9 mouse cellular contexts compared by ENCODE assay signal in genomic region chr17:55963171-55963570, GRCm38 (mm10). TPM values are rescaled to one million over a fixed set of nuclear protein-coding genes. Genes with fewer than 3 reads are reported as not detected.
A peak's percentile ranks its signal among the peaks of the same experiment; 100 is the strongest.
DNase-seq lines count a peak whose midpoint lies in the region; ATAC-seq and TF ChIP-seq lines count a peak whose summit lies in the region.
"Had no signal": no experiment of that assay in that cellular context is flagged by ENCODE, and none has a peak within 500 bp of the region (broad histone marks: within the 10 kb centered on the region; RNA-seq: fewer than 3 reads in every experiment).

No protein-coding gene starts in this region.

- no peak overlapping the region for H3K27ac ChIP-seq in left cerebral cortex, adult 2 months
- H3K27ac ChIP-seq: stomach, embryonic 15.5 days had no signal

- peak; percentile 61 for ATAC-seq in granulocyte monocyte progenitor cell, adult 5-6 weeks (replicated peaks; ENCODE audit: poor library complexity, severe bottlenecking)

- intact Hi-C loops in left cerebral cortex, adult 2 months (cut with DNase I), result no loop called here

- no peak overlapping the region for H3K4me3 ChIP-seq in left cerebral cortex, adult 2 months
- H3K4me3 ChIP-seq: stomach, embryonic 15.5 days had no signal

- TF ChIP-seq CTCF in left cerebral cortex, adult 2 months (IDR thresholded peaks at IDR 0.05), result no peak

- peak; percentile 36 to 41 for DNase-seq in adrenal gland, postnatal 36 days
- no peak for DNase-seq in adrenal gland, adult (ENCODE audit: inconsistent age in 2 of 2, low spot score in 1 of 2)
- DNase-seq in left cerebral cortex, adult 2 months (ENCODE audit: extremely low spot score in 1 of 2, low spot score in 2 of 2), result peak; percentile 7 to 8
- no peak for DNase-seq in left cerebral cortex, adult 9 months (ENCODE audit: low spot score in 2 of 2)
- DNase-seq in 416B (ENCODE audit: low read depth), result peak; percentile 78
- no peak for DNase-seq in kidney, adult 9 months
- DNase-seq in retina, postnatal 1 day, result no peak

RNA-seq across cellular contexts. Expression of gene Yju2, which starts 4.3 kb away (rescaled TPM):
- 10 to 100 TPM; 13.1 to 15.8 TPM for total RNA-seq in adrenal gland, postnatal 36 days (2021)
- total RNA-seq in left cerebral cortex, adult 2 months (2021), result 10 to 100 TPM; 16.4 to 17.4 TPM
- total RNA-seq in granulocyte monocyte progenitor cell, adult 5-6 weeks (2014; fragmentation: Nextera tagmentation), result 15.1 and 15.4 TPM in 2 replicates
- total RNA-seq in granulocyte monocyte progenitor cell, adult 5-6 weeks (2017), result 17.2 and 30.9 TPM in 2 replicates

RNA-seq across cellular contexts. Expression of gene Shd, which starts 7.1 kb away (rescaled TPM):
- total RNA-seq in adrenal gland, postnatal 36 days (2021), result under 1 TPM; 0.50 to 0.99 TPM
- 10 to 100 TPM; 36.7 to 40.1 TPM for total RNA-seq in left cerebral cortex, adult 2 months (2021)
- total RNA-seq in granulocyte monocyte progenitor cell, adult 5-6 weeks (2014; fragmentation: Nextera tagmentation), result 1.6 TPM in 1 of 2 replicates, not detected in the other
- not detected in 2 replicates for total RNA-seq in granulocyte monocyte progenitor cell, adult 5-6 weeks (2017)

RNA-seq across cellular contexts. Expression of gene Ebi3, which starts 10.7 kb away (rescaled TPM):
- 1 to 10 TPM; 1.1 to 1.5 TPM for total RNA-seq in adrenal gland, postnatal 36 days (2021)
- 1 to 10 TPM; 1.2 to 1.4 TPM for total RNA-seq in left cerebral cortex, adult 2 months (2021)
- total RNA-seq in granulocyte monocyte progenitor cell, adult 5-6 weeks (2014; fragmentation: Nextera tagmentation), result 16.8 and 36.8 TPM in 2 replicates
- total RNA-seq in granulocyte monocyte progenitor cell, adult 5-6 weeks (2017), result 10.9 and 12.6 TPM in 2 replicates

RNA-seq across cellular contexts. Expression of gene Zfp119b, which starts 13.9 kb away (rescaled TPM):
- total RNA-seq in adrenal gland, postnatal 36 days (2021), result 1 to 10 TPM; 3.3 to 4.0 TPM
- 1 to 10 TPM; 2.3 to 4.1 TPM for total RNA-seq in left cerebral cortex, adult 2 months (2021)
- 2.1 and 5.4 TPM in 2 replicates for total RNA-seq in granulocyte monocyte progenitor cell, adult 5-6 weeks (2014; fragmentation: Nextera tagmentation)
- total RNA-seq in granulocyte monocyte progenitor cell, adult 5-6 weeks (2017), result 4.8 and 6.8 TPM in 2 replicates

RNA-seq across cellular contexts. Expression of gene Fsd1, which starts 23.1 kb away (rescaled TPM):
- total RNA-seq in adrenal gland, postnatal 36 days (2021), result 1 to 10 TPM; 1.1 to 1.3 TPM
- 10 to 100 TPM; 88.7 to 90.6 TPM for total RNA-seq in left cerebral cortex, adult 2 months (2021)
- total RNA-seq in granulocyte monocyte progenitor cell, adult 5-6 weeks (2014; fragmentation: Nextera tagmentation), result not detected in 2 replicates
- not detected in 2 replicates for total RNA-seq in granulocyte monocyte progenitor cell, adult 5-6 weeks (2017)

Comparison
In these comparisons a context has a peak if more than half of its experiments do, and no peak if none do; other contexts are left out.
1. DNase-seq: peak in adrenal gland, postnatal 36 days (2 of 2), left cerebral cortex, adult 2 months (2 of 2) and 416B (single experiment); none in adrenal gland, adult (0 of 2), left cerebral cortex, adult 9 months (0 of 2), kidney, adult 9 months (single experiment) and retina, postnatal 1 day (single experiment).
2. RNA of gene Shd, which starts 7.1 kb away (total RNA-seq): 36.7 to 40.1 TPM in left cerebral cortex, adult 2 months; 1.6 TPM in granulocyte monocyte progenitor cell, adult 5-6 weeks and 0.50 to 0.99 TPM in adrenal gland, postnatal 36 days; every median in the first group is over 10 times any median in the second.
3. RNA of gene Ebi3, which starts 10.7 kb away (total RNA-seq): 10.9 to 36.8 TPM in granulocyte monocyte progenitor cell, adult 5-6 weeks; 1.1 to 1.5 TPM in adrenal gland, postnatal 36 days and 1.2 to 1.4 TPM in left cerebral cortex, adult 2 months; every median in the first group is over 4 times any median in the second.